Mouse (Mus musculus) cerebellum, adult 11 months (tissue): ENCODE measurements around the gene Nme9.
A peak's percentile ranks its signal among the peaks of the same experiment; 100 is the strongest.

Experiments
- DNase-seq: peaks from one replicate; pipeline ENCODE4 v3.0.0; 2022

Nme9 gene

DNA sequence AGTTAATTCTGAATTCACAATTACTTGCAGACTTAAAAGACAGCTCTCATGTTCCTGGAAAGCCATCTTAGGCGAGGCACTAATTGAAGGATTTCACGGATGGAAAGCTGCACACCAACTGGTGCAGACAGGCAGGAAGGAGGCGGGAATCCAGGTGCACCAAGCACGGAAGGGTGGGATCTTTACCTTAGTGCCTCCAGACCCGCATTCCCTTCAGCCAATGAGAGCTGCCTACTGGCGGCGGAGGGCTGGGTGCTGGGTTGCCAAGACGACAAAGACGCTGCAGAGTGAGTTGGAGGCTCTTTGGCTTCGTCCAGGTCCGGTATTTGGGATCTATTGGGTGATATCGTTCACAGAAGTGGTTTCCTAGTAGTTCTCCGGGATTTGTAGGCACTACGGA is at the start of gene Nme9:
Gene Nme9, plus strand, starts transcription at position 315 of the 400 bp plus-strand sequence.
- no peak for DNase-seq

DNA sequence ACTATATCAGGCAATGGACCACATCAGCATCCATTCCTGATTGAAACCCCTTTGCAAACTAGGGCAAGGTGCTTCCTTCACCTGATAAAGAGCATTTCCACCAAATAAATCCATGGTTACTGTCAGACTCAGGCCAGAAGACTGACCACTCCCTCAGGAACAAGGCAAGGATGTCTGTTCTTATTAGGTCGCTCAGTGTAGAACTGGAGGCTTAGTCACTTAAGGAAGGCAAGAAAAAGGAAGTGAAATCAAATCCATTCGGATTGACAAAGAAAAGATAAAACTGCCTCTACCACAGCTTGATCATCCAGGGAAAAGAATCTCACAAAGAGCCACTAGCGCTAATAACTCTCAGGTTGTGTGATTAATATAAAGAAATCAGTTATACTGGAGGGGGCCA is 42.0 kb upstream of the Nme9 start:
- DNase-seq: no peak

DNA sequence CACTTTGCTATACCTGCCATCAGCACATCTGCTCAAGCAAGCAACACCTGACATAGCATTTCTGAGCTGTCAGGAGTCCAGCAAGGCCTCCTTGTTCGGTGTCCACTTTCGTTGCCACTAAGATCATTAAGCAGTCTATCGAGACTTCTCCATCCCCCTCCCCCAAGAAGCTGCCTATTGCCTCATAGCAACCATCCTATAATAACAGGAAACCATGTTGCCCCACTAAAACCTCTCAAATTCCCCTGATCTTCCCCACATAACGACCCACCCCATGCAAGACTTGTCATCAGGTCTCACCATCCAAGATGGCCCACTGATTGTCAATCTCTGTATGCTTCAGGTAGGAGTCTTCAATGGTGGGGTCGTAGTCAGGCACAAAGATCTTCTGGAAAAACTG is 40.2 kb upstream of the Nme9 start:
- no peak for DNase-seq

DNA sequence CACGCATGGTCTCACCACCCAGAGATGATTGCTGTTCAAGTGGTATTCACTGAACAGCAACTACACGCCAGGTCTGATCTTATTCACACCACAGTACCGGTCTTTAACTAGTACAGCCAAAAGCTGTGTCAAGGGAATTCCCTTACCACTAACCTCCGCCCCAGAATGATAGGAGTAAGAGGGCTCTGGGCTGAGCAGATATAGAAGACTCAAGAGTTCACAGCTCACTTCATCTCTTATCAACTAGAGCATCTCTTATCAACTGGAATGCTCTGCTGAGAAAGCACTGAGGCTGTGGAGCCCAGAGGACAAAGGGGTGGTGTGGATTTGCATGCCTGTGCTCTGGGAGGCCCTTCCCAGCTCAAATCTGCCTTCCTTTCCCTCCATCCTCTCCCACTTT is 39.5 kb upstream of the Nme9 start:
- DNase-seq: no peak

DNA sequence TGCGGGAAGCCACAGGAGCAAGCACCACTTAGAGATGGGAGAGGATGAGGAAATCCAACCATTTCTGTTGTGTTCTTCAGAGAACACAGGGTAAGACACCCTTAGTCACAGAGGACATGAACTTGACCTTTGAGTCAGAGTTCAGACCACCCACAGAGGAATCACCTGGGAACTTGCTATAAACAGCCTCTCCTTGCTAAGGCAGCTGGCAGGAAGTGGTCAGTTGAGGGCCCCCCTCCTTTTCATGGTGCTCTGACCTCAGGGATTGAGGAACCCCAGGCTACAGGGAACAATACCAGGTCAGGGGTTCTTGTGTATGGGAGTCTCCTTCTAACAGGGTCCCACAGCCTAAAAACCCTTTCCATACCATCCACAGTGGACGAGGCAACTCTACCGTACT is 34.5 kb upstream of the Nme9 start:
- no peak for DNase-seq

DNA sequence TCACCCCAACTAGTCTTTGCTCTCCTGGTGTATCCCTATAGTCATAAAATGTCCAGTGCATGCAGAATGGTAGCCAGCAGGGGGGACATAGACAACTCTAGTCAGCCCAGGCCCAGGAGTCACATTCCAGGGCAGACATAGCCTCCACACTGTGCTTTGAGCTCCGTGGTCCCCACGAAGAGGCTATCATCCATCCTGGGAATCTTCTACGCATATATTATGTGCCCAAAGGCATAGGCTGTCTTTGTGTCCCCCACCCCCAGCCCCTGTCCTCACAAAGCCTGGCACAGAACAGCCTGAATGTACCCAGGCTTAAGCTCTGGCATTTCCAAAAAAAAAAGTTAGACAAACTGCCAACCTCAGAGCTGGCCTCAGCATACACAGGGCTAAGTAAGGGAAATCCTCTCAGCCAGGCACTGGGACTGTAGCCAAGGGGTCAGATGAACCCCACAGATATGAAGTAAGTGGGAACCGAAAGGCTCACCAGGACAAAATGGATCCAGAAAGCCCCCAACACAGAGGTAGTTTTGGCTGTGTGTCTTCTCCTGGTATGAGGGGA is 33.9 kb upstream of the Nme9 start:
- DNase-seq: no peak

DNA sequence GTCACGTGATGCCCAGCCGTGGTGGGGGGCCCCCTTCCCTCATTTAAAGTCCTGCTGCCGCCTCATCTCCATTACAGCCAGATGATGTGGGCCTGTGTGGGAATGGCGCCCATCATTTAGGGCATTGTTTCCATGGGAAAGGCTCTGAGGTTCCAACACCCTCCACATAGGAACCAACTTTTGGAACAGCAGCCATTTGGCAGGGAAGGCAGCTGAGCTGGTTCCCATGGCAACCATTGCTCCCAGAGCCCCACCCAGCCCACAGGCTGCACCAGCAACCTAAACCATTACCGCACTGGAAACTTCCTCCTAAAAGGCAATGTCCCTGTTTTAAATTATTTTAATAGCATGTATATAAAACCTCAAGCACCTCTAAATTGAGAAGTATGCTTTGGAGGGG is 32.9 kb upstream of the Nme9 start:
- no peak for DNase-seq

DNA sequence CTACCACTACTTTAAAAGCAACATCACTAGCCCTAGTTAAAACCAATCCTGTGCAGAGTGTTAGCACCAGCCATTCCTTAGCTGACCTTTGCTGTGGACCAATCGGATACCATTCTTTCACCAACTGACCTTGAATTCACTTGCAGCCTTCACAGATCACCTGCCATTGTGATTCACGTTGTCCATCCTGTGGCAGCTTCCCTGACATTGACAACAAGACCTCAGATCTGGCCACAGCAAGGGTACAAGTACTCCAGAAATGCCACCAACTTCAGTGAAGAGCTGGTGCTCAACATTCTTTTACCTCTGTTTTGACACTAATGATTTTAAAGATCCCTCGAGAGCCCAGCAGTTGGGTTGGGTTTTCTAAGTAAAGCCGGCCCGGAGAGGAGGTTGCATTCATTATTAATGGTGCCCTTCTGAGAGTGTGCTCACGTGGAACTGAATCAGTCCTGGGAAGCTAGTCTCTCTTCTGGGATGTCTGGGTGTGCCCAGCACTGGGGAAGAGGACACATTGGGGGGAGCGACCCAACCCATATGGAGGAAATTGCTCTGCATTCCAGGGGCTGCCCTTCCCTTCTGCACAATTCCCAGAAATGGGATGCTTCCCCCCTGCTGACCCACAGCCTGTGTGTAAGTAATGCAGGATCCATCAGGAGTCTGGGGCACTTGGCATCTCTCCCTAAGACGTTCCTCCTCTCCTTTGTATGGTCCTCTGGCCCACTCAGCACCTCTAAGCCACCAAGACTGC is 31.1 kb upstream of the Nme9 start:
- no peak for DNase-seq

DNA sequence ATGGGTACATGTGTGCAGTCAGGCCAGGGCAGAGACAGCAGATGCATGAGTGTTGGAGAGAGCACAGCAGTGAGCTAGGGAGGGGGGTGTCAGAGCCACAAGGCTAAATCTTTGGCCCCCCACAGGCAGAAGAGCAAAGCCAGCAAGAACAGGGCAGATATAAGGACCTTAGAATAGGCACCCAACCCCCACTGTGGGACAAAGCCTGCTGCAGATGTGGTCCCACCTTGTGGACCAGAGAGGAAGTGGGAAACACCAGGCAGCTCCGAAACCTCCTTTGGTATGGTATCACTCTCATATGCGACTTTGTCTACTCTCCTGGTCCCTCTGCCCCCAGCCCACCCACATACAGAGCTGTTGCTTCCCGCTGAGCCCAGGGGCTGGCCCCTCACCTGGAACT is 29.4 kb upstream of the Nme9 start:
- no peak for DNase-seq

DNA sequence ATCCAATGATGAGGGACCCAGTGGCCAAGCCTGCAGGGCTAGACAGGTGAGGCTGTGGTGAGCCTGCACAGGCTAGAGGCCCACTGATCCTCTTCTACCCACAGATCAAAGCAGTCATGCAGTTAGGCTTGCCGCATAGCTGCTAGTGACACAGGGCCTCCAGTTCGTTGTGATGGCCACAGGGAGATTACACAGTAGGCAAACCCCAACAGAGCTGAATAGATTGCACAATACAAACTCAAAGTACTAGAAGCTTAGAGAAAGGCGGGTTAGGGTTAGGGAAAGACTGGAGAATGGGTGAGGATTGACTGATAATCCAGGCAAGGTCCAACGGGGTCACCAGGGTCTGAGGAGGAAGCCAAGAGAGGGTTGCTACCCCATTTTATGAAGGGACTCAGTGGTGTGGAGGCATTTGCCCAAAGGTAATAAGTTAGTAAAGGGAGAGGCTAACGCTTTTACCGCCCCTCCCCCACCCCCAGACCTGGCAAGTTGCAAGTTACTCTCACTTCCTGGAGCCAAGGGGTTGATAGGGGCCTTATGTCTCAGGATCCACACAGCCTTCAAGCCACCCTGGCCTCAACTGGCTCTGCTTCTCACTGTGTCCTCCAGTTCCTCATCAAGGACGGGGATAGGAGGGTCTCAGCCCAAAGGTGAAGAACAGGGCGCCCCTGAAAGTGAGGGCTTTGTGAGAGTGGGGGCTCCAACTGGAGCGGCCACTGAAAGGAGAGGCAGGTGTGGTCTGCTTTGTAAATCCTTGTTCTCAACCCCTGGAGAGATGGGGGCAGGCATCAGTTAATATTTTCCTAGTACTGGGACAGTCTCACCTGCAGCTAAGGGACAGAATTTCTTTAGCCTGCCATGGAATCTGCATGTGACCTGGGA is 27.3 kb upstream of the Nme9 start:
- DNase-seq: no peak

DNA sequence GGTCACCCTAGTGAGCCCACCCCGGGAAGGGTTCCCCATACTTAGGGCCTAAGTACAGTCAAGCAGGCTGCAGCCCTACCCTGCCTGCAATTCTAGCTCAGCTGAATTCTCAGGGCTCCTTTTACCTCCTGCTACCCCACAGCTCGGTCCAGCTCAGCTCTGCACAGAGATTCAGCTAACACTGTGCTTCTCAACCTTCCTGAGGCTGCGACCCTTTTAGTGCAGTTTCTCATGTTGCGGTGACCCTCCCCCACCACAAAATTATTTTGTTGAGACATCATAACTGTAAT is 26.8 kb upstream of the Nme9 start:
- DNase-seq: no peak

DNA sequence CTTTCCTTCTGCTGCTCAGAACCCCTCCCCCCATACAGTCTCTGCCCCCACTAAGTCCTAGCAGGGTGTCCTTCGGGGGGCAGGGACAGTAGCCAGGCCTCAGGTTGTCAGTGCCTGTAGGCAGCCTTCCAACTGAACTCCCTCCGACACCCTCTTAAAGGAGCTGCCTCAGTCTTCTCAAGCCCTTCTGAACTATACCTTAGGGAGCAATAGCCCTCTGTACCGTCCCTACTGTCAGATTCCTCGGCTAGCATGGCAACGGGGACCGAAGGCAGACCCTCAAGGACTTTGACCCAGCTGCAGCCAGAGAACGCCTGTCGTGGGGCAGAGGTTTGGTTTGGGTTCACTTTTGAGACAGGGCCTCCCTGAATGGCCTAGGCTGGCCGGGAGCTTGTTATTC is 26.0 kb upstream of the Nme9 start:
- DNase-seq: no peak

DNA sequence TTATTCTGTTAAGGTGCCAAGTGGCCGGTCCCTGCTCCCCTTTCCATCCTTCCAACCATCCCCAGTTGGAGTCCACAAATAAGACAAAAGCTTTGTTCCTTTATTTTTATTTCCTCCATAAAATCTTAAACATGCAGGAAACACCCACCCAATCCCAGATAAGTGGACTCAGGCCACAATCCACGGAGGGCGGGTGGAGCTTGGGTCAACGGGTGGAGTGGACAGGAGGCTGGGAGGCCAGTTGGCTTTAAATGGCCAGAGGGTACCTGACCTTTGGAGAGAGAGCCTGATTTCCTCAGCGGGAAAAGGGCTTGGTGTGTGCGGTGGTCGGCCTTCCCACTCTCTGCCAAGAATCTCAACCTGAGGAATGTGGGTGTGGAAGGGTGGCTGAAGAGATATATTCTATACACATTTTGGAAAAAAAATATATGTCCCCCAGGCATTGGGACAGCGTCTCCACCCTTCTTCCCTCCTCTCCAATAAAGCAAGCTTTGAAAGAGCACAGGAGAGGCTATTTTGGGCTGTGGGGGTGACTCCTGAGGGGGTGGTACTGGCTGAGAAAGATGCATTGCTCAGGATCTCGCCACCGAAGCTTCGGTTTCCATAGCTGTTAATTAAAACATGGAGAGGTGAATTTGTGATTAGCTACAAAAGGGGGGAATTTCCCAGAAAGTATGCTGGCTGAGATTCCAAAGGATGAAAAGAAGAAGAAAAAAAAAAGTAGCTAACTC is 22.5 kb upstream of the Nme9 start:
- no peak for DNase-seq

DNA sequence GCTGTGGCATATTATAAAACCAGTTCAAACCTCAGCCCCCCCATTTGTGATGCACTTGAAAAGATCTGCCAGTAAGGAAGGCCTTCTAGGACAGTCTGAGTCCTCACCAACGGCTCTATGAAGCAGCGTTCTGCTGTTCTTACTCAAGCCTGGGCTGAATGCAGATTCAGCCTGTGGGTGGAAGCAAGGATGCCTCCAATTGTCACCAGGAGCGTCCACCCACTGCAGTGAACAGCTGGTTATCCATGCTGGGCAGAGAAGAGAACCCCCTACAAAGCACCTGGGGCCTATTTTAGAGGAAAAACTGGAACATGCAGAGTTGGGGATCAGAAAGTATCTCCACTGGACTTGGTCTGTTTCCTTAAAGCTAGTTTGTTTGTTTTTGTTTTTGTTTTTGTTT is 21.4 kb upstream of the Nme9 start:
- DNase-seq: no peak

DNA sequence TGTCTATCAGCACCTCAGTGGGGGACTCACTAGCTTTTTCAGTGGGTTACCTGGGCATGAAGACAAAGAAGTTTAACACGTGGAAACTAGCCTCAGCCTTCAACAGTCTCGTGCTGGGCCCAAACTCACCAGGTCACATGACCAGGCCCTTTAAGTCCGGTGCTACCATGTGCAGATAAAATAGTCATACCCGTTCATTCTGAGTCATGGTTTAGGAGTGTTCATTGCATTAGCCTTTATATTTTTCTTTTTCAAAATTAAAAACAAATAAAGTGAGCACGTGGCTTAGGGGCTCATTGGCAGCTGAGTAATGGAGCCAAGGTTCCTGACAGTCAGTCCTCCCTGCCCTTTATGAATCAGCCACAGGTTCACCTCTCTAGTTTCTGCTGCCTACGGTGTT is 20.5 kb upstream of the Nme9 start:
- no peak for DNase-seq

DNA sequence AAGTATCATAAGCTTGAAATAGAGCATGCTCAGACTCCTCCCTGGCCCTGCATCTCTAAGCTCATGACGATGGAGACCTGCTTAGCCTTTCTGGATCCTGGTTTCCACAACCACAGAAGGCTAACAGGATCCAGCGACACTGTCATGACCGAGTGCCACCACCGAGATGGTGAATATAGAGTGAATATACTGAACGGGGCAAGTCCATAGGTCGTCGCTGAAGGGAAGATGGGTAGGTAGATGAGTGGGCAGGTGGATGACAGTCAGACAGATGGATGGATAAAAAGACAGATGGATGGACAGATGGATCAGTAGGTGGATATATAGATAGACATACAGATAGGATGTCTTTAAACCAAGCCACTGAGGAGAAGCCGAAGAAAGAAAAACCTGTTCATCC is 19.9 kb upstream of the Nme9 start:
- no peak for DNase-seq

DNA sequence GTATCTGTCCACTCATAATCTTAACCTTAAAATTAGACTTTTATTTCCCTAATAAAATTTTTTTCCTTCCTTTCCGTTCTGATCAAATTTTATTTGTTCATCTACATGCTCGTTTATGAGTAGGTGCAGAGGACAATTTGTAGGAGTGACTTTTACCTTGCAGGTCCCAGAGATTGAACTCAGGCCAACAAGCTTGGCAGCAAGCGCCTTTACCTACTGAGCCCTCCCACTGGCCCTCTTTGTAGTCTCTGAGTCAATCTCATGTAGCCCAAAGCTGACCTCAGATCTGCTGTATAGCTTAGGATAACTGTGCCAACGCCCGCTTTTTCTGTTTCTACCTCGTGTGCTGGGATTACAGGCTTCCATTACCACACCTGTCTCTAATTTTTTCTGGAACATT is 19.3 kb upstream of the Nme9 start:
- peak; percentile 46 for DNase-seq

DNA sequence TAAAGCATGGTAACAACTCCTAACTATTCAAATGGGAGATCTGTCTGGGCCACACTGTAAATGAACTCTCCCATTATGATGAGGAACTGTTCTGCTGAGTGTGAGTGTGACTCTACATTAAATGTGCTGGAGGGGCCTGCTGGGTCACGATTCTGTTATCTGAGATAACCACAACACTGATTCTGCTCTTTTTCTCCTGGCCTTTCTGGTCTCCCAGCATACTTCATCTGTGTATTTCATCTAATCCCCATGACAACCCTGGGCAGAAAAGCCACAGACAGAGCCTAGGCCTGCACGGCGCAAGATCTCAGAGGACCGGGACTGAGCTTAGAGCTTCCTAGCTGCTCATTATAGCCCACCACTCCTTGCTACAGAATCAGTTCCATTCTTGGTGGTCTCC is 18.8 kb upstream of the Nme9 start:
- no peak for DNase-seq

DNA sequence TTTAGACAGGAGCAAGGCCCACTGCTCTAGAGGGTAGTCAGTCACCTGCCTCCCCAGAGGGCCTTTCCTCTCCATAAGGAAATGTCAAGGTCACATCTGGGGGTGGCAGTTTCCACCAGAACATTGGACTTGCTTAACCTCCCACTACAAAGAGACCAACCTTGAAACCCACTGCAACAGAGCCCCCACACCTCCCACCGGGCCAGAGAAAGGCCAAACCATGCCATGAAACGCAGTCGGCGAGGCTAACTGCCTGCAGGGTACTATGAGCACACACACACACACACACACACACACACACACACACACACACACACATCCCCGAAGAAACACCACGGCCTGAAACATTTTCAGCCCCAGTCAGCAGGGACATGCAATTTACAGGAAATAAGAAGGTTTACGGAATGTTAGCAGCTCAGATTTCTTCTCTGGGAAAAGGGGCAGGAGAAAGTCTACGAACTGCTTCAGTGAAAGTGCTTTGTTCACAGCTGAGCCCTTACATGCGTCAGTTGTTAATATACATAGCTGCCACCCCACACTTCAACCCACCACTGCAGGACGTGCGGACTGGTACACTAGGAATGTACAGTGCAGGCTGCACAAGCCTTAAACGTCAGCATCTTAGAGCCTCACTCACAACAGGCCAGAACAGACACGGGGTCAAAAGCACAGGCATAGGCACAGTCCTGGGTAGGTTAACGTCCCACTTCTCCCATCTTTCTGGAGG is 16.2 kb upstream of the Nme9 start:
- DNase-seq: no peak

DNA sequence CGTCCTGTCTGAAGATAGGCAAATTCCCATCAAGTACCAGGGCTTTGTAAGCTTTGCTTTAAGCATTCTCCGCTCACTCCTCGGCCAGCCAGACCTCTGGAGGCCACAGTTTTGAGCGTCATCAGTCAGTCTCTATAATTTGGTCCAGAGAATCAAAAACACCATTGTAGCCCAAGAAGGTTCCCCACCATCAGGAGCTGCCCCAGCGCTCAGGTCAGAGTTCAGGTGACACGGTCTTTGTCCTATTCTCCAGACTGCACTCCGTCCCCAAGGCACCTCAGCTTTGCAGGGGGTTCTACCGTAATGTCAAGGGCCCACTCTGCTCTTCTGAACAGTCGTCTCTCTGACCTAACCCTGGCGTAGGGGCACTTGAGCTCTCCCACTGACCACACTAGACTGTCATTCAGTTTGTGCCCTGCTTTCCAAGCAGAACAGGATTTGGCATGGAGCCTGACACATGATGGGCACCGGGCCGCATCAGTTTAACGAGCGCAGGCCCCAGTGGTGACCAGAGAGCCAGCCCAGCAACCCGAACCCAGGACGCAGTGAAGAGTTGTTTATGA is 15.6 kb upstream of the Nme9 start:
- peak; percentile 52 for DNase-seq

DNA sequence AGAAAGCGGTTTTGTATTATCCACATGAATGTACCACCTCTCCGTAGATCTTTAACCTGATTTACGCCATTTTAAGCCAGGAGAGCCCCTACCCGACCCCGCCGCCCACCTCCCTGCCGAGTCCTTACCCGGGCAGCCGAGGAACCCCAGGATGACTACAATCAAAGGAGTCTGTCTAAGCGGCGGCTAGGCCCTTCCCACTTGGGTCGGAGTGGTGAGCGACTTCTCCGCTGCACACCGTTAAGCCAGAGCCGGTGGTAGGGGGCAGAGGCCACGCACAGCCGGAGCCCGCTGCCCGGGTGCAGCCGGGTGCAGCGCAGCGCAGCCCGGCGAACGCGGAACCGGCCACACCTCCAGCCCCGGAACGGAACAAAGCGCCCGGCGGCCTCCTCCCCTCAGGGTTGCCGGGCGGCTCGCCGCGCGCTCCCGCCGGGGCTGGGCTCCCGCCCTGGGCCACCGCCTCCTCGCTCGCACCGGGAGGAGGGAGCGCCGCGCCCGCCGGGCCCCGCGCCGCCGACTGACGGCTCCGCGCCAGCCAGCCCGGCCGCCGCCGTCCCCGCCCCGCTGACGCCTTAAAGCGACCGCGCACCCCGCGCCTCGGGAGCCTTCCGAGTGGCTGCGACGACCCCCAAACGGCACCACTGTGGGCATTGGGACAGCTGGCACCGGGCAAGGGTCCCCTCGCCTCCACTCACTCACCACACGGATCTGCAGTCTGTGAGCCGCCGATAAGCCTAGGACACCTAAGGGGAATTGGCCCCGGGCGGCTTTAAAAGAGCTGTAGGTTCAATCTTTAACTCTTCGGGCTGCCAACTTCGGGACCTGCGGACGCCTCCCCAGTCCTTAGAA is 14.9 kb upstream of the Nme9 start:
- peak; percentile 80 for DNase-seq
